Mouse (Mus musculus) urinary bladder, postnatal 14 days (tissue): ENCODE results near the gene Fabp1.

Source experiments
- DNase-seq: peaks from one replicate; pipeline ENCODE4 v3.0.0; 2021; ENCODE audit warnings: low spot score

Fabp1 gene

GRCm38 (mm10) chr6:71199612-71200011 is at the start of gene Fabp1:
Fabp1 (plus strand) TSS chr6:71199827.
- no peak for DNase-seq

- DNase-seq, result no peak
These were observed 48.5 kb upstream of the Fabp1 start for GRCm38 (mm10) chr6:71151098-71151497.

GRCm38 (mm10) chr6:71153486-71153885 is 46.1 kb upstream of the Fabp1 start:
- DNase-seq, result no peak

GRCm38 (mm10) chr6:71154861-71155260 is 44.8 kb upstream of the Fabp1 start:
- DNase-seq, result no peak

- no peak for DNase-seq
These were observed 42.8 kb upstream of the Fabp1 start for GRCm38 (mm10) chr6:71156674-71157326.

- no peak for DNase-seq
These were observed 38.3 kb upstream of the Fabp1 start for GRCm38 (mm10) chr6:71161290-71161689.

GRCm38 (mm10) chr6:71162269-71162668 is 37.4 kb upstream of the Fabp1 start:
- no peak for DNase-seq

- DNase-seq, result no peak
These were observed 35.2 kb upstream of the Fabp1 start for GRCm38 (mm10) chr6:71164394-71164793.

GRCm38 (mm10) chr6:71166551-71167169 is 33.0 kb upstream of the Fabp1 start:
- peak; percentile 9 for DNase-seq

GRCm38 (mm10) chr6:71172812-71173580 is 26.6 kb upstream of the Fabp1 start:
- DNase-seq, result no peak

- no peak for DNase-seq
These were observed 19.0 kb upstream of the Fabp1 start for GRCm38 (mm10) chr6:71180596-71180995.

GRCm38 (mm10) chr6:71184941-71185604 is 14.6 kb upstream of the Fabp1 start:
- no peak for DNase-seq

GRCm38 (mm10) chr6:71189578-71189977 is 10.0 kb upstream of the Fabp1 start:
- DNase-seq, result no peak

GRCm38 (mm10) chr6:71190501-71190900 is 9.1 kb upstream of the Fabp1 start:
- no peak for DNase-seq

- DNase-seq, result no peak
These were observed 6.4 kb upstream of the Fabp1 start for GRCm38 (mm10) chr6:71193151-71193740.

GRCm38 (mm10) chr6:71196107-71196506 is 3.5 kb upstream of the Fabp1 start:
- DNase-seq, result no peak

- no peak for DNase-seq
These were observed 1.7 kb upstream of the Fabp1 start for GRCm38 (mm10) chr6:71197636-71198535.

- no peak for DNase-seq
These were observed 2.3 kb downstream of the Fabp1 start for GRCm38 (mm10) chr6:71201925-71202324.

- DNase-seq, result no peak
These were observed 4.0 kb downstream of the Fabp1 start for GRCm38 (mm10) chr6:71203674-71204073.

- no peak for DNase-seq
These were observed 4.5 kb downstream of the Fabp1 start for GRCm38 (mm10) chr6:71204166-71204565.

- DNase-seq, result no peak
These were observed 9.1 kb downstream of the Fabp1 start for GRCm38 (mm10) chr6:71208691-71209090.
